8 mouse cellular contexts compared by ENCODE assay signal in the genomic region with DNA sequence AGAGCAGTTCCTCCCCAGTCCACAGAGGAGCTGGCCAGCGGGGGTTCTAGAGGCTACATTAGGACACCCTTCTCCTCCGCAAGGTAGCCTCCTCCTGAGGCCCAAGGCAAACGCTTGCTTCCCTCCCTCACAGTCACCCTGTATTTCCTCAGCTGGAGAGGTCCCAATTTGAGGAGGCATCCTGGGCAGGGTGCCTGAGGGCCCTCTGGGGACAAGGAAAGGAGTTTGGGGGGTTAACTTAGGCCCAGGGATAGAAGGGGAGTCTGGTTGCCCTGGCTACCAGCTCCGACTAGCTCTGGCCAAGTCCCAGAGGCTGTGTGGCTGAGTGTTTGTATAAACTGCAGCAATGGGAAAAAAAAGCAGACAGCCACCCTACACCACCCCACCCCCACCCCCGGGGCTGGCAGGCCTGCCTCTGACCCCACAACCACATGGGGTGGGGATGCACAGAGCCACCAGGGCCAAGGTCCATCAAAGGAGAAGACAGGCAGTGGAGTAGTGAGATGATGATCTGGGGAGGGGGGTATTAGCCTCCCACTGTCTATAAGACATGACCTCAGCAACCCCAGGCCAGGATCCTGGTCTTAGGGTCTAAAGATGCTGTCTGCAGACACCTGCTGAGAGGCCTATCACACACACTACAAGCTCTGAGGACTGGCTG. TPM values are rescaled to one million over a fixed set of nuclear protein-coding genes. Genes with fewer than 3 reads are reported as not detected.
DNase-seq lines count a peak whose midpoint lies in the region; ATAC-seq lines count a peak whose summit lies in the region.

No protein-coding gene starts in this region.

- H3K27me3 ChIP-seq in forebrain, embryonic 15.5 days, result no peaks in the 10 kb centered on the region
- H3K27me3 ChIP-seq in forebrain, embryonic 12.5 days, result 0 out of 2 replicates have a peak, but pooled peaks cover 2% of the 10 kb centered on the region
- H3K27me3 ChIP-seq in intestine, embryonic 14.5 days (replicated peaks; ENCODE audit: control insufficient read depth, insufficient read depth, low read length), result no peaks in the 10 kb centered on the region

- 33% methylated on average over 5 of the region's 5 CpGs for WGBS in forebrain, embryonic 15.5 days
- WGBS in forebrain, embryonic 12.5 days, result 41% methylated on average over 5 of the region's 5 CpGs
- 25% methylated on average over 5 of the region's 5 CpGs for whole genome bisulfite sequencing in intestine, embryonic 14.5 days

- H3K36me3 ChIP-seq in forebrain, embryonic 15.5 days, result no peaks in the 10 kb centered on the region
- 0 out of 2 replicates have a peak, but pooled peaks cover 2% of the 10 kb centered on the region for H3K36me3 ChIP-seq in forebrain, embryonic 12.5 days (replicated peaks)
- peaks cover 7% of the 10 kb centered on the region; the same call in 1 of the 2 replicates for H3K36me3 ChIP-seq in intestine, embryonic 14.5 days (ENCODE audit: control insufficient read depth, insufficient read depth, low read length)

- no peak overlapping the region for H3K4me2 ChIP-seq in forebrain, embryonic 15.5 days (replicated peaks)
- no peak overlapping the region for H3K4me2 ChIP-seq in forebrain, embryonic 12.5 days
- peak overlapping the region; percentile 15; the same call in 1 of the 2 replicates for H3K4me2 ChIP-seq in intestine, embryonic 14.5 days (ENCODE audit: low read length)

- peak; percentile 79 for DNase-seq in NIH3T3 (ENCODE audit: low read depth)
- DNase-seq in intestine, embryonic 14.5 days (ENCODE audit: low spot score), result no peak
- DNase-seq in lung, postnatal 10 days, result peak; percentile 89
- no peak for DNase-seq in T-cell, adult 2 months (ENCODE audit: low spot score)
- DNase-seq in spleen, adult 12 weeks (ENCODE audit: low spot score), result no peak
- no peak for DNase-seq in thymus, postnatal 4 days

- no peak overlapping the region for H3K9ac ChIP-seq in forebrain, embryonic 15.5 days (replicated peaks)
- no peak overlapping the region for H3K9ac ChIP-seq in forebrain, embryonic 12.5 days
- no peak overlapping the region for H3K9ac ChIP-seq in intestine, embryonic 14.5 days (ENCODE audit: low read length)

- no peak overlapping the region for H3K4me3 ChIP-seq in forebrain, embryonic 15.5 days
- H3K4me3 ChIP-seq in forebrain, embryonic 12.5 days (replicated peaks), result no peak overlapping the region
- no peak overlapping the region for H3K4me3 ChIP-seq in intestine, embryonic 14.5 days (ENCODE audit: low read depth, low read length)

- ATAC-seq in forebrain, embryonic 15.5 days (replicated peaks), result peak; percentile 32; the same call in 1 of the 2 replicates
- ATAC-seq in forebrain, embryonic 12.5 days (ENCODE audit: low FRiP score), result no peak
- ATAC-seq in intestine, embryonic 14.5 days (replicated peaks; ENCODE audit: low FRiP score, low TSS enrichment, low read depth), result no peak

- no peak overlapping the region for H3K27ac ChIP-seq in forebrain, embryonic 15.5 days (replicated peaks)
- H3K27ac ChIP-seq in forebrain, embryonic 12.5 days, result no peak overlapping the region
- H3K27ac ChIP-seq in intestine, embryonic 14.5 days (ENCODE audit: low read depth), result no peak overlapping the region; the same call in 1 of the 2 replicates

- no peaks in the 10 kb centered on the region for H3K9me3 ChIP-seq in forebrain, embryonic 15.5 days
- H3K9me3 ChIP-seq in forebrain, embryonic 12.5 days, result no peaks in the 10 kb centered on the region
- H3K9me3 ChIP-seq in intestine, embryonic 14.5 days (ENCODE audit: control insufficient read depth, low read length), result no peaks in the 10 kb centered on the region

- H3K4me1 ChIP-seq in forebrain, embryonic 15.5 days, result peaks cover 12% of the 10 kb centered on the region
- peaks cover 15% of the 10 kb centered on the region for H3K4me1 ChIP-seq in forebrain, embryonic 12.5 days
- H3K4me1 ChIP-seq in intestine, embryonic 14.5 days (replicated peaks; ENCODE audit: control insufficient read depth, insufficient read depth, low read length), result peaks cover 12% of the 10 kb centered on the region

RNA-seq across cellular contexts. Expression of gene Gpr146, which starts 12.5 kb away (rescaled TPM):
- polyA plus RNA-seq in forebrain, embryonic 15.5 days (2015; fragmentation: Nextera tagmentation; extraction: Ambion mirVana), result 1.3 and 1.5 TPM in 2 replicates
- polyA plus RNA-seq in forebrain, embryonic 12.5 days (2016; fragmentation: Nextera tagmentation; extraction: Ambion mirVana), result 1.2 and 1.4 TPM in 2 replicates
- polyA plus RNA-seq in intestine, embryonic 14.5 days (2014; fragmentation: Nextera tagmentation; extraction: Ambion mirVana), result 1.4 and 1.7 TPM in 2 replicates

RNA-seq across cellular contexts. Expression of gene Cyp2w1, which starts 12.6 kb away (rescaled TPM):
- not detected in 2 replicates for polyA plus RNA-seq in forebrain, embryonic 15.5 days (2015; fragmentation: Nextera tagmentation; extraction: Ambion mirVana)
- 0.17 and 0.24 TPM in 2 replicates for polyA plus RNA-seq in forebrain, embryonic 12.5 days (2016; fragmentation: Nextera tagmentation; extraction: Ambion mirVana)
- 5.9 and 9.1 TPM in 2 replicates for polyA plus RNA-seq in intestine, embryonic 14.5 days (2014; fragmentation: Nextera tagmentation; extraction: Ambion mirVana)

RNA-seq across cellular contexts. Expression of gene Cox19, which starts 13.8 kb away (rescaled TPM):
- polyA plus RNA-seq in forebrain, embryonic 15.5 days (2015; fragmentation: Nextera tagmentation; extraction: Ambion mirVana), result 104 and 113 TPM in 2 replicates
- 105 and 117 TPM in 2 replicates for polyA plus RNA-seq in forebrain, embryonic 12.5 days (2016; fragmentation: Nextera tagmentation; extraction: Ambion mirVana)
- polyA plus RNA-seq in intestine, embryonic 14.5 days (2014; fragmentation: Nextera tagmentation; extraction: Ambion mirVana), result 149 and 150 TPM in 2 replicates

RNA-seq across cellular contexts. Expression of gene Adap1, which starts 39.6 kb away (rescaled TPM):
- 37.0 and 38.7 TPM in 2 replicates for polyA plus RNA-seq in forebrain, embryonic 15.5 days (2015; fragmentation: Nextera tagmentation; extraction: Ambion mirVana)
- polyA plus RNA-seq in forebrain, embryonic 12.5 days (2016; fragmentation: Nextera tagmentation; extraction: Ambion mirVana), result 2.3 and 3.3 TPM in 2 replicates
- polyA plus RNA-seq in intestine, embryonic 14.5 days (2014; fragmentation: Nextera tagmentation; extraction: Ambion mirVana), result 4.7 and 7.7 TPM in 2 replicates

RNA-seq across cellular contexts. Expression of gene C130050O18Rik, which starts 40.0 kb away (rescaled TPM):
- polyA plus RNA-seq in forebrain, embryonic 15.5 days (2015; fragmentation: Nextera tagmentation; extraction: Ambion mirVana), result 0.13 and 0.20 TPM in 2 replicates
- polyA plus RNA-seq in forebrain, embryonic 12.5 days (2016; fragmentation: Nextera tagmentation; extraction: Ambion mirVana), result 0.10 and 0.22 TPM in 2 replicates
- polyA plus RNA-seq in intestine, embryonic 14.5 days (2014; fragmentation: Nextera tagmentation; extraction: Ambion mirVana), result 0.74 and 1.3 TPM in 2 replicates

Comparison
In these comparisons a context has a peak if more than half of its experiments do, and no peak if none do; other contexts are left out.
1. DNase-seq: peak in NIH3T3 (single experiment) and lung, postnatal 10 days (single experiment); none in intestine, embryonic 14.5 days (single experiment), T-cell, adult 2 months (single experiment), spleen, adult 12 weeks (single experiment) and thymus, postnatal 4 days (single experiment).